Mouse (Mus musculus) limb, embryonic 14.5 days (tissue): ENCODE results near the gene Ttc39b. TPM values are rescaled to one million over a fixed set of nuclear protein-coding genes. Genes with fewer than 3 reads are reported as not detected.

Experiments
- ATAC-seq: fragments of 200-750 bp; cut with Nextera tagmentation; 2 replicates; pipeline ENCODE4 v1.8.0; 2017; ENCODE audit warnings: low read depth, moderate number of reproducible peaks, moderate TSS enrichment; ENCODE audit not compliant: low FRiP score
- DNase-seq: peaks from one replicate; pipeline ENCODE4 v3.0.0-alpha.2; 2015; ENCODE audit warnings: low spot score
- H3K27ac ChIP-seq: fragments of 300-500 bp; sonication (generic); replicated peaks from 2 replicates; pipeline ENCODE4 v1.5.1; 2014; ENCODE audit warnings: low read depth, mild to moderate bottlenecking, low read length, moderate library complexity, mixed read lengths
- H3K27me3 ChIP-seq: fragments of 300-500 bp; sonication (generic); 2 replicates; pipeline ENCODE4 v1.6.1; 2014; ENCODE audit warnings: low read length, mixed read lengths; ENCODE audit not compliant: control insufficient read depth, insufficient read depth
- H3K36me3 ChIP-seq: fragments of 300-500 bp; sonication (generic); 2 replicates; pipeline ENCODE4 v1.6.1; 2014; ENCODE audit warnings: mild to moderate bottlenecking, low read length, moderate library complexity, mixed read lengths; ENCODE audit not compliant: control insufficient read depth, insufficient read depth
- H3K4me1 ChIP-seq: fragments of 300-500 bp; sonication (generic); 2 replicates; pipeline ENCODE4 v1.6.1; 2014; ENCODE audit warnings: antibody characterized with exemption, low read length, mixed read lengths; ENCODE audit not compliant: control insufficient read depth, insufficient read depth
- H3K4me2 ChIP-seq: fragments of 300-500 bp; sonication (generic); replicated peaks from 2 replicates; pipeline ENCODE4 v1.6.1; 2014; ENCODE audit warnings: low read depth, mild to moderate bottlenecking, low read length, moderate library complexity; ENCODE audit not compliant: severe bottlenecking
- H3K4me3 ChIP-seq: fragments of 300-500 bp; sonication (generic); replicated peaks from 2 replicates; pipeline ENCODE4 v1.5.1; 2014; ENCODE audit warnings: low read length
- H3K9ac ChIP-seq: fragments of 300-500 bp; sonication (generic); 2 replicates; pipeline ENCODE4 v1.6.1; 2014; ENCODE audit warnings: mild to moderate bottlenecking, low read depth, low read length, moderate library complexity; ENCODE audit not compliant: severe bottlenecking
- H3K9me3 ChIP-seq: fragments of 300-500 bp; sonication (generic); 2 replicates; pipeline ENCODE4 v1.6.1; 2016; ENCODE audit warnings: low read length; ENCODE audit not compliant: control insufficient read depth
- POLR2A ChIP-seq: fragments of 200-500 bp; IDR thresholded peaks from 2 replicates; pipeline ENCODE4 v1.8.0; 2012; ENCODE audit warnings: inconsistent platforms, mild to moderate bottlenecking, moderate library complexity, borderline replicate concordance; ENCODE audit not compliant: insufficient read depth, insufficient read length; ENCODE audit errors: extremely low read depth
- WGBS: fragments of 180-500 bp; shearing (Covaris S2); extraction: QIAGEN DNeasy Blood & Tissue Kit; methylation state at CpG from one replicate; pipeline ENCODE4 v1.1.7; 2014; 5-methylcytosine and 5-hydroxymethylcytosine counted together
- polyA plus RNA-seq, 2 experiments: library from polyadenylated mRNA; depleted of rRNA in 1 of 2; stranded (reverse) in 1 of 2; unstranded in 1 of 2; fragments of >200 nt; fragmentation: Nextera tagmentation in 1 of 2; extraction: Ambion mirVana in 1 of 2; gene quantifications; 2 replicates each; pipeline versions ENCODE4 v1.2.1 to v1.2.3; 2012 to 2014

Gene Ttc39b
- polyA plus RNA-seq, 2 experiments: 3.0 to 4.9 TPM

- H3K9ac ChIP-seq: no peak overlapping the region
- H3K27me3 ChIP-seq: no peaks in the 10 kb centered on the region
- H3K4me1 ChIP-seq: no peaks in the 10 kb centered on the region
- H3K9me3 ChIP-seq: no peaks in the 10 kb centered on the region
- DNase-seq: no peak
- no peaks in the 10 kb centered on the region for H3K36me3 ChIP-seq
- WGBS: 64% methylated on average over 2 of the region's 2 CpGs
- H3K4me2 ChIP-seq: no peak overlapping the region
- no peak overlapping the region for H3K27ac ChIP-seq
- ATAC-seq: no peak
- no peak overlapping the region for H3K4me3 ChIP-seq
- no peak for TF ChIP-seq POLR2A
These were observed 134.3 kb downstream of the Ttc39b start for GRCm38 (mm10) chr4:83189736-83190135.

DNA sequence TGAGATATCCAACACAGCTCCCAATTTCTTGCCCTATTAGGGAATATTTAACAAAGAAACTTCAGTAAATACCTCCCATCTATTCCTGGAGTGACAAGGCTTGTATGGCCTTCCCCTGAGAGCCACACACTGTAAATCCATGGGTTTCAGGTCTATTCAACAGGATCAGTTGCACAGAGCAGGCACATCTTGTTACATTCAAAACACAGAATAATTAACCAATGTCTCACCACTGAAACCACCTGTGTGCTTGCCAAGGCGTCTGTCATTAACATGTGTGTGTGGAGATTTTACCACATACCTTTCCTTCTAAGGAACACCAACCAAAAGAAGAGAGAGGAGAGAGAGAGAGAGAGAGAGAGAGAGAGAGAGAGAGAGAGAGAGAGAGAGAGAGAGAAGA is 136.7 kb downstream of the Ttc39b start:
- H3K27me3 ChIP-seq: no peaks in the 10 kb centered on the region
- no peak for TF ChIP-seq POLR2A
- no peak overlapping the region for H3K27ac ChIP-seq
- ATAC-seq (no peak), DNase-seq (no peak)
- H3K4me1 ChIP-seq: peaks cover 2% of the 10 kb centered on the region; the same call in 1 of the 2 replicates
- no peak overlapping the region for H3K9ac ChIP-seq
- no peak overlapping the region for H3K4me2 ChIP-seq
- no peak overlapping the region for H3K4me3 ChIP-seq
- H3K9me3 ChIP-seq: no peaks in the 10 kb centered on the region
- 67% methylated on average over 1 of the region's 1 CpGs for WGBS
- H3K36me3 ChIP-seq: no peaks in the 10 kb centered on the region

- Histone ChIP-seq H3K4me1 (peaks cover 2% of the 10 kb centered on the region; the same call in 1 of the 2 replicates), H3K9ac (no peak overlapping the region), H3K36me3 (no peaks in the 10 kb centered on the region), H3K4me2 (no peak overlapping the region), H3K27me3 (no peaks in the 10 kb centered on the region), H3K27ac (no peak overlapping the region), H3K9me3 (no peaks in the 10 kb centered on the region), H3K4me3 (no peak overlapping the region)
- no peak for ATAC-seq
- DNase-seq: no peak
- WGBS: 46% methylated on average over 6 of the region's 6 CpGs
- TF ChIP-seq POLR2A: no peak
These were observed 137.6 kb downstream of the Ttc39b start for GRCm38 (mm10) chr4:83186448-83186847.

- Histone ChIP-seq H3K4me1 (peaks cover 2% of the 10 kb centered on the region; the same call in 1 of the 2 replicates), H3K9ac (no peak overlapping the region), H3K27ac (no peak overlapping the region), H3K9me3 (no peaks in the 10 kb centered on the region), H3K27me3 (no peaks in the 10 kb centered on the region), H3K36me3 (no peaks in the 10 kb centered on the region), H3K4me3 (no peak overlapping the region), H3K4me2 (no peak overlapping the region)
- no peak for TF ChIP-seq POLR2A
- ATAC-seq (peak; percentile 67), DNase-seq (peak; percentile 81)
- WGBS: 21% methylated on average over 9 of the region's 9 CpGs
These were observed 140.6 kb downstream of the Ttc39b start for GRCm38 (mm10) chr4:83183288-83183930.

GRCm38 (mm10) chr4:83182178-83183068 is 141.6 kb downstream of the Ttc39b start:
- no peak overlapping the region for H3K4me2 ChIP-seq
- peaks cover 2% of the 10 kb centered on the region; the same call in 1 of the 2 replicates for H3K4me1 ChIP-seq
- no peak overlapping the region for H3K9ac ChIP-seq
- no peak overlapping the region for H3K4me3 ChIP-seq
- H3K27ac ChIP-seq: no peak overlapping the region
- H3K36me3 ChIP-seq: no peaks in the 10 kb centered on the region
- TF ChIP-seq POLR2A: no peak
- H3K9me3 ChIP-seq: no peaks in the 10 kb centered on the region
- DNase-seq: no peak
- WGBS: 57% methylated on average over 8 of the region's 8 CpGs
- ATAC-seq: no peak
- no peaks in the 10 kb centered on the region for H3K27me3 ChIP-seq
